Mouse (Mus musculus) G1E (cell line): ENCODE results near the gene Psmc3ip.

ENCODE experiments used
- CTCF ChIP-seq: IDR thresholded peaks from 2 replicates; pipeline ENCODE4 v1.5.1; 2012; ENCODE audit warnings: low read depth, low read length, inconsistent platforms, mixed read lengths
- GATA1 ChIP-seq: IDR thresholded peaks from 2 replicates; pipeline ENCODE4 v1.6.1; 2012; ENCODE audit warnings: borderline replicate concordance, low read length, inconsistent platforms, mixed read lengths
- POLR2AphosphoS5 ChIP-seq: IDR thresholded peaks from 2 replicates; pipeline ENCODE4 v1.6.1; 2012; ENCODE audit warnings: low read depth, low read length, inconsistent platforms; ENCODE audit not compliant: insufficient replicate concordance
- TAL1 ChIP-seq: conservative IDR thresholded peaks from 2 replicates; pipeline ENCODE4 v1.6.1; 2012; ENCODE audit warnings: low read depth, low read length, inconsistent platforms, mixed read lengths

DNA sequence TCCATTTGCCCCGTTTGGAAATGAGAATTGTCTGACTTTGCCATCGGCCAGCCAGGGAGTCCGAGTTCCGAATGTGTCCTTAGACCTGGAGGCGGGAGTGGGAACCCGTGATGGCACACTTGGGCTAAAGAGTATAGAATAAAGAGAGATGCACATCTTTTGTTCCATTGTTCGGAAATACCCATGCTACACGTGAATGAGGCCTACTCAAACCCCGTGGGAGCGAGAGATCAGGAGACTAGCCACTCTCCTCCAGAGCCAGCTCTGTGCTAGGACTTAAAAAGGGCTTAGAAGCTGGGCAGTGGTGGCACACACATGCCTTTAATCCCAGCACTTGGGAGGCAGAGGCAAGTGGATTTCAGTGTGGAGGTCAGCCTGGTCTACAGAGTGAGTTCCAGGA lies 35.8 kb downstream of the Psmc3ip start:
- no peak for TF ChIP-seq TAL1
- TF ChIP-seq CTCF = no peak
- TF ChIP-seq POLR2AphosphoS5 = no peak
- TF ChIP-seq GATA1 = no peak
